Mouse (Mus musculus): ENCODE measurements at regions not wholly inside any gene's neighbourhood (a gene's known extent, or its start where the extent isn't known, plus 50 kb on each side); places are given as distances from the start of the nearest gene placed in this dataset.

- no peak for ATAC-seq (ENCODE audit: insufficient number of reproducible peaks, insufficient read depth, low FRiP score, low TSS enrichment, low read depth)
- no peak overlapping the region for H3K9ac ChIP-seq (replicated peaks)
- H3K9me3 ChIP-seq = no peaks in the 10 kb centered on the region
- no peak overlapping the region for H3K4me2 ChIP-seq
- H3K4me3 ChIP-seq (replicated peaks) = no peak overlapping the region
- H3K27me3 ChIP-seq = peaks cover 47% of the 10 kb centered on the region
- WGBS = 82% methylated on average over 2 of the region's 2 CpGs
- no peak overlapping the region for H3K27ac ChIP-seq
- H3K36me3 ChIP-seq = no peaks in the 10 kb centered on the region
- no peaks in the 10 kb centered on the region; the same call in 1 of the 2 replicates for H3K4me1 ChIP-seq (replicated peaks)
Measured at GRCm38 (mm10) chrX:99632211-99632775, 161.2 kb upstream of the Pja1 start.

- Histone ChIP-seq H3K4me2 (no peak overlapping the region), H3K36me3 (no peaks in the 10 kb centered on the region), H3K4me3 (replicated peaks) (no peak overlapping the region), H3K9me3 (no peaks in the 10 kb centered on the region), H3K27ac (peak overlapping the region; percentile 78), H3K27me3 (peaks cover 65% of the 10 kb centered on the region), H3K4me1 (replicated peaks) (peaks cover 5% of the 10 kb centered on the region; the same call in 1 of the 2 replicates), H3K9ac (replicated peaks) (no peak overlapping the region)
- 46% methylated on average over 5 of the region's 5 CpGs for WGBS
- ATAC-seq (ENCODE audit: insufficient number of reproducible peaks, insufficient read depth, low FRiP score, low TSS enrichment, low read depth) = peak; percentile 76; the same call in 1 of the 2 replicates
Measured at GRCm38 (mm10) chrX:99624515-99625179, 153.6 kb upstream of the Pja1 start.

- peak; percentile 73 for ATAC-seq (ENCODE audit: insufficient number of reproducible peaks, insufficient read depth, low FRiP score, low TSS enrichment, low read depth)
- no peaks in the 10 kb centered on the region for H3K9me3 ChIP-seq
- H3K4me2 ChIP-seq = peak overlapping the region; percentile 26
- H3K27ac ChIP-seq = peak overlapping the region; percentile 82
- H3K4me3 ChIP-seq (replicated peaks) = no peak overlapping the region
- H3K36me3 ChIP-seq = no peaks in the 10 kb centered on the region
- no peak overlapping the region for H3K9ac ChIP-seq (replicated peaks)
- peaks cover 25% of the 10 kb centered on the region for H3K4me1 ChIP-seq (replicated peaks)
- H3K27me3 ChIP-seq = peaks cover 63% of the 10 kb centered on the region
- WGBS = 47% methylated on average over 9 of the region's 9 CpGs
Measured at GRCm38 (mm10) chrX:99612130-99612759, 141.2 kb upstream of the Pja1 start.

- Histone ChIP-seq H3K9me3 (no peaks in the 10 kb centered on the region), H3K4me2 (no peak overlapping the region), H3K4me1 (replicated peaks) (peaks cover 29% of the 10 kb centered on the region), H3K27me3 (peaks cover 77% of the 10 kb centered on the region), H3K36me3 (no peaks in the 10 kb centered on the region), H3K4me3 (replicated peaks) (no peak overlapping the region), H3K9ac (replicated peaks) (no peak overlapping the region), H3K27ac (no peak overlapping the region)
- no peak for ATAC-seq (ENCODE audit: insufficient number of reproducible peaks, insufficient read depth, low FRiP score, low TSS enrichment, low read depth)
- WGBS = 87% methylated on average over 5 of the region's 5 CpGs
Measured at GRCm38 (mm10) chrX:99610096-99610495, 139.0 kb upstream of the Pja1 start.

GRCm38 (mm10) chrX:99609591-99609990 is 138.5 kb upstream of the Pja1 start:
- no peak overlapping the region for H3K4me2 ChIP-seq
- no peaks in the 10 kb centered on the region for H3K36me3 ChIP-seq
- WGBS = 74% methylated on average over 2 of the region's 2 CpGs
- H3K9ac ChIP-seq (replicated peaks) = no peak overlapping the region
- H3K27me3 ChIP-seq = peaks cover 82% of the 10 kb centered on the region
- H3K9me3 ChIP-seq = no peaks in the 10 kb centered on the region
- no peak overlapping the region for H3K27ac ChIP-seq
- H3K4me3 ChIP-seq (replicated peaks) = no peak overlapping the region
- no peak for ATAC-seq (ENCODE audit: insufficient number of reproducible peaks, insufficient read depth, low FRiP score, low TSS enrichment, low read depth)
- H3K4me1 ChIP-seq (replicated peaks) = peaks cover 29% of the 10 kb centered on the region

GRCm38 (mm10) chrX:99608284-99608692 is 137.2 kb upstream of the Pja1 start:
- Histone ChIP-seq H3K4me1 (replicated peaks) (peaks cover 27% of the 10 kb centered on the region), H3K9ac (replicated peaks) (no peak overlapping the region), H3K27me3 (peaks cover 90% of the 10 kb centered on the region), H3K4me3 (replicated peaks) (no peak overlapping the region), H3K27ac (no peak overlapping the region), H3K9me3 (no peaks in the 10 kb centered on the region), H3K4me2 (no peak overlapping the region), H3K36me3 (no peaks in the 10 kb centered on the region)
- no peak for ATAC-seq (ENCODE audit: insufficient number of reproducible peaks, insufficient read depth, low FRiP score, low TSS enrichment, low read depth)
- WGBS = 39% methylated on average over 2 of the region's 2 CpGs

GRCm38 (mm10) chrX:99605084-99605824 is 134.2 kb upstream of the Pja1 start:
- Histone ChIP-seq H3K9me3 (no peaks in the 10 kb centered on the region), H3K27me3 (peaks cover 90% of the 10 kb centered on the region), H3K27ac (peak overlapping the region; percentile 56; the same call in 1 of the 2 replicates), H3K9ac (replicated peaks) (no peak overlapping the region), H3K36me3 (no peaks in the 10 kb centered on the region), H3K4me3 (replicated peaks) (no peak overlapping the region), H3K4me2 (no peak overlapping the region), H3K4me1 (replicated peaks) (peaks cover 15% of the 10 kb centered on the region)
- WGBS = 50% methylated on average over 10 of the region's 10 CpGs
- ATAC-seq (ENCODE audit: insufficient number of reproducible peaks, insufficient read depth, low FRiP score, low TSS enrichment, low read depth) = no peak

GRCm38 (mm10) chrX:99603714-99604113 is 132.6 kb upstream of the Pja1 start:
- no peak overlapping the region for H3K4me2 ChIP-seq
- H3K4me1 ChIP-seq (replicated peaks) = peaks cover 13% of the 10 kb centered on the region
- ATAC-seq (ENCODE audit: insufficient number of reproducible peaks, insufficient read depth, low FRiP score, low TSS enrichment, low read depth) = no peak
- no peak overlapping the region for H3K27ac ChIP-seq
- H3K36me3 ChIP-seq = no peaks in the 10 kb centered on the region
- 74% methylated on average over 6 of the region's 6 CpGs for WGBS
- peaks cover 86% of the 10 kb centered on the region for H3K27me3 ChIP-seq
- no peak overlapping the region for H3K9ac ChIP-seq (replicated peaks)
- H3K4me3 ChIP-seq (replicated peaks) = no peak overlapping the region
- no peaks in the 10 kb centered on the region for H3K9me3 ChIP-seq

- Histone ChIP-seq H3K36me3 (no peaks in the 10 kb centered on the region), H3K27ac (no peak overlapping the region), H3K9ac (replicated peaks) (no peak overlapping the region), H3K4me3 (replicated peaks) (no peak overlapping the region), H3K9me3 (no peaks in the 10 kb centered on the region), H3K4me1 (replicated peaks) (peaks cover 5% of the 10 kb centered on the region), H3K27me3 (peaks cover 84% of the 10 kb centered on the region), H3K4me2 (no peak overlapping the region)
- ATAC-seq (ENCODE audit: insufficient number of reproducible peaks, insufficient read depth, low FRiP score, low TSS enrichment, low read depth) = no peak
- 86% methylated on average over 12 of the region's 12 CpGs for WGBS
Measured at GRCm38 (mm10) chrX:99602268-99602885, 131.3 kb upstream of the Pja1 start.

- Histone ChIP-seq H3K4me3 (replicated peaks) (no peak overlapping the region), H3K9ac (replicated peaks) (no peak overlapping the region), H3K4me1 (replicated peaks) (peaks cover 10% of the 10 kb centered on the region; the same call in 1 of the 2 replicates), H3K27me3 (peaks cover 74% of the 10 kb centered on the region), H3K36me3 (no peaks in the 10 kb centered on the region), H3K27ac (no peak overlapping the region), H3K4me2 (no peak overlapping the region), H3K9me3 (no peaks in the 10 kb centered on the region)
- WGBS = 74% methylated on average over 6 of the region's 6 CpGs
- ATAC-seq (ENCODE audit: insufficient number of reproducible peaks, insufficient read depth, low FRiP score, low TSS enrichment, low read depth) = no peak
Measured at GRCm38 (mm10) chrX:99595493-99595892, 124.4 kb upstream of the Pja1 start.
